Mouse (Mus musculus) C2C12 (cell line): Measurements from ENCODE around the gene Thoc7.

Experiments
- CEBPB ChIP-seq: IDR thresholded peaks from one replicate; pipeline ENCODE4 v1.6.1; 2011; ENCODE audit warnings: low read depth, mild to moderate bottlenecking, control low read depth, moderate library complexity
- CTCF ChIP-seq: IDR thresholded peaks from one replicate; pipeline ENCODE4 v1.5.1; 2011; ENCODE audit not compliant: control insufficient read depth, insufficient read depth, insufficient read length
- MAX ChIP-seq: IDR thresholded peaks from one replicate; pipeline ENCODE4 v1.6.1; 2011; ENCODE audit warnings: mild to moderate bottlenecking, control low read depth
- USF1 ChIP-seq: IDR thresholded peaks from one replicate; pipeline ENCODE4 v1.6.1; 2011; ENCODE audit warnings: low read depth, mild to moderate bottlenecking, control low read depth, moderate library complexity

DNA sequence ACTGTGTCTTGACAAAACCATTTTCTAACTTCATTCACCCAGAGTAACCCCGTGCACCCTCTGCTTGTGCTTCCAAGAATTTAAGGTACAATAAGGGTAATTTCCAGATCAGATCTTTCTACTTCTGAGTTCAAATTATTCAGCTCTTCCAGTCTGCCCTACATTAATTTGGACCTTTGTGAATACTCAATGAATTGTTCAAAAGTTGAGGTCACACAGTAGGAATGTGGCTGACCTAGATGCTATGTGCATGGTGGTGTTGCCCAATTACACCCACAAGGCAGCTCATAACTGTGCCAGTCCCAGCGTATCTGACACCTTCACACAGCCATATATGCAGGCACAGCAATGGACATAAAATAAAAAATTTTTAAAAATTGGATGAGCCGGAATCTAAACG, 17.0 kb downstream of the Thoc7 start:
- TF ChIP-seq CTCF (no peak), USF1 (no peak), MAX (no peak), CEBPB (no peak)
